ENCODE assay signal across 11 mouse cellular contexts in the genomic region with DNA sequence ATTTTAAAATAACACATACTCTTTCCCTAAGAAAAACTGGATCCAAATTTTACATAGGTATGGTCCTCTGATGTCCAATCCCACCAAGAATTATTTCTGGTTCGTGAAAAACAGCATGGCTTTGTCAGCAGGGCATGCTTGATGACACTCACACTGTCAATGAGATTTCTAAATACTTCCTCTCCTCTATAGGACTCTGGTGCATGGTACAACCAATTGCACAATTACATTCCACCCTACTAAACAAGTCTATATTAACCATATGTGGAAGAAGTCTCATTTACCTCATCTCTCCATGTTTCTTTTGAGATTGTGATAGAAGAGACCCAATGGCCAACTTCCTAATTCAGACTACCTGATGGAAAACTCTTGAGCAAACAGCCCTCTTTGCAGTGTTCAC.
"Had no signal": no experiment of that assay in that cellular context is flagged by ENCODE, and none has a peak within 500 bp of the region (broad histone marks: within the 10 kb centered on the region; RNA-seq: fewer than 3 reads in every experiment).

No protein-coding gene starts in this region.

- DNase-seq: retina, postnatal 1 day; right cerebral cortex, adult 18-20 months; right cerebral cortex, postnatal 14 days; right cerebral cortex, postnatal 25 days; spleen, adult 18-20 months; thymus, adult 18-20 months; thymus, adult 2 months; thymus, postnatal 14 days; thymus, postnatal 25 days; thymus, postnatal 36 days; thymus, postnatal 4 days had no signal
